Mouse (Mus musculus) kidney, embryonic 16.5 days (tissue): Measurements from ENCODE around the gene Otub2. TPM values are rescaled to one million over a fixed set of nuclear protein-coding genes. Genes with fewer than 3 reads are reported as not detected.

Experiments
- ATAC-seq: fragments of 200-750 bp; cut with Nextera tagmentation; 2 replicates; pipeline ENCODE4 v1.8.0; 2017; ENCODE audit warnings: moderate TSS enrichment; ENCODE audit not compliant: low FRiP score, low TSS enrichment
- H3K27ac ChIP-seq: fragments of 300-500 bp; sonication (generic); 2 replicates; pipeline ENCODE4 v1.5.1; 2014; ENCODE audit warnings: low read length
- H3K27me3 ChIP-seq: fragments of 300-500 bp; sonication (generic); 2 replicates; pipeline ENCODE4 v1.6.1; 2014; ENCODE audit warnings: low read length, control low read depth, mixed read lengths; ENCODE audit not compliant: insufficient read depth
- H3K36me3 ChIP-seq: fragments of 300-500 bp; sonication (generic); 2 replicates; pipeline ENCODE4 v1.6.1; 2014; ENCODE audit warnings: low read length, control low read depth, mixed read lengths; ENCODE audit not compliant: insufficient read depth
- H3K4me1 ChIP-seq: fragments of 300-500 bp; sonication (generic); 2 replicates; pipeline ENCODE4 v1.6.1; 2014; ENCODE audit warnings: low read length, control low read depth, mixed read lengths; ENCODE audit not compliant: insufficient read depth
- H3K4me2 ChIP-seq: fragments of 300-500 bp; sonication (generic); replicated peaks from 2 replicates; pipeline ENCODE4 v1.6.1; 2014; ENCODE audit warnings: low read depth, low read length
- H3K4me3 ChIP-seq: fragments of 300-500 bp; sonication (generic); 2 replicates; pipeline ENCODE4 v1.5.1; 2014; ENCODE audit warnings: mild to moderate bottlenecking, low read length
- H3K9ac ChIP-seq: fragments of 300-500 bp; sonication (generic); replicated peaks from 2 replicates; pipeline ENCODE4 v1.6.1; 2014; ENCODE audit warnings: low read length
- H3K9me3 ChIP-seq: fragments of 300-500 bp; sonication (generic); 2 replicates; pipeline ENCODE4 v1.6.1; 2016; ENCODE audit warnings: low read length, control low read depth
- WGBS: fragments of 180-500 bp; shearing (Covaris S2); extraction: QIAGEN DNeasy Blood & Tissue Kit; methylation state at CpG from one replicate; pipeline ENCODE4 v1.1.7; 2014; 5-methylcytosine and 5-hydroxymethylcytosine counted together
- polyA plus RNA-seq: library from polyadenylated mRNA; unstranded; fragments of >200 nt; fragmentation: Nextera tagmentation; extraction: Ambion mirVana; gene quantifications from 2 replicates; pipeline ENCODE4 v1.2.1, GENCODE M21; 2015

The Otub2 gene
- polyA plus RNA-seq, 1 experiment from 2014 or later: 8.1 TPM

DNA sequence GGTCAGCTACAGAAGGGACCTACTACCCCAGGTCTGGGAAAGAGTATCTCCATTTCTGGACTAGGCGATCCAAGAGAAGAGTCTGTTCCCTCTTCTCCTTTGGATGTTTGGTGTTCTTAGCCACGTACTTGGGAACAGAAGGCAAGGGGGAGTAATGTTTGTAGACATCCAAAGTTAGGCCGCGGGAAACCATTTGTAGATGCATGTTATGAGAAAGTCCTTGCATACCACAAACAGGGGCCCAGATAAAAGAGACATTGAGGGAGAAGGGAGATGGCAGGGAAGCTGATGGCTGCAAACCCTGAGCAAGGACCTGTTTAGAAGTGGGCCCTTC lies 32.1 kb upstream of the Otub2 start:
- Histone ChIP-seq H3K9me3 (no peaks in the 10 kb centered on the region), H3K36me3 (no peaks in the 10 kb centered on the region), H3K27ac (no peak overlapping the region), H3K4me3 (no peak overlapping the region), H3K9ac (no peak overlapping the region), H3K4me2 (no peak overlapping the region), H3K4me1 (no peaks in the 10 kb centered on the region), H3K27me3 (no peaks in the 10 kb centered on the region)
- WGBS: 89% methylated on average over 4 of the region's 4 CpGs
- no peak for ATAC-seq

- Histone ChIP-seq H3K27ac (no peak overlapping the region), H3K27me3 (no peaks in the 10 kb centered on the region), H3K4me2 (no peak overlapping the region), H3K9ac (no peak overlapping the region), H3K4me1 (no peaks in the 10 kb centered on the region), H3K4me3 (no peak overlapping the region), H3K36me3 (no peaks in the 10 kb centered on the region), H3K9me3 (no peaks in the 10 kb centered on the region)
- no peak for ATAC-seq
- 63% methylated on average over 8 of the region's 8 CpGs for WGBS
These were observed 30.3 kb upstream of the Otub2 start for GRCm38 (mm10) chr12:103358216-103358615.

DNA sequence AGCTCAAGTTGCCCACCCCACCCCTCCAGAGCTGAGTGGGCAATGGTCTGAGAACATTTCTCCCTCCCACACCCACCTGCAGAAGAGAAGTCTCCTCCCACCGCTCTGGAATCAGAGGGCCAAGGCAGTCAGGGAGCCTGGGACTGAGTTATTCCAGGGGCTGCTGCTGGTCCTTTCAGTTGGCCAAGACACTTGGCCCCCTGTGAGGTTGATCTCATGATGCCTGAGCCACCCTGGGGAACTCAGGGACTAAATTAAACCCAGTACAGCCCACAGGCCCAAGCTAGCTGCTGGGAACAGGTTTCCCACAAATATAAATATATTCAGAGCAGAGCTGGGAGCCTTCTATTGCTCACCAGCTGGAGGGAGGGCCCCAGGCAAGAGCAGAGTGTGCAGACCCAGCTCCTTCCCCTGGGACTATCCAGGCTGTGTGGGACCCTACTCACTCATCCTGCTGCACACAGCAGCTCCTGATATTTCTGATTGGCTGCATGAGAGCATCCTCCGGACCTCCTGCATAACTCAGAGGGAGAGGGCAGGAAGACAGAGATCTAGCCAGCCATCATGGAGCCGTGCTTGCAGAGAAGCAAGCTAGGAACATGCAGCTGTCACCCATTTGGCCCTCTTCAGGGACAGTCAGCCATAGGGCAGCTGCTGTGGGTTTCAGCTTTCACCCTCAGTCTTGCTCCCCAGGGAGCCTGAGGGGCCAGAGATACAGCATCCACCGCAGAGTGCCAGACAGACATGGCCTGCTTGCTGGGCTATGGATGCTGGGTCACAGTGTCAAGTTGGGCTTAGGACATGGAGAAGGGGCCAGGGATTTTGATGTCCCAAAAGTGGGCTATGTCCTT lies 29.3 kb upstream of the Otub2 start:
- WGBS: 30% methylated on average over 4 of the region's 4 CpGs
- Histone ChIP-seq H3K4me3 (no peak overlapping the region), H3K9me3 (no peaks in the 10 kb centered on the region), H3K27me3 (no peaks in the 10 kb centered on the region), H3K27ac (no peak overlapping the region), H3K4me2 (no peak overlapping the region), H3K4me1 (no peaks in the 10 kb centered on the region), H3K36me3 (no peaks in the 10 kb centered on the region), H3K9ac (no peak overlapping the region)
- ATAC-seq: 0 out of 2 replicates have a peak, but pooled peaks have one; percentile 7

DNA sequence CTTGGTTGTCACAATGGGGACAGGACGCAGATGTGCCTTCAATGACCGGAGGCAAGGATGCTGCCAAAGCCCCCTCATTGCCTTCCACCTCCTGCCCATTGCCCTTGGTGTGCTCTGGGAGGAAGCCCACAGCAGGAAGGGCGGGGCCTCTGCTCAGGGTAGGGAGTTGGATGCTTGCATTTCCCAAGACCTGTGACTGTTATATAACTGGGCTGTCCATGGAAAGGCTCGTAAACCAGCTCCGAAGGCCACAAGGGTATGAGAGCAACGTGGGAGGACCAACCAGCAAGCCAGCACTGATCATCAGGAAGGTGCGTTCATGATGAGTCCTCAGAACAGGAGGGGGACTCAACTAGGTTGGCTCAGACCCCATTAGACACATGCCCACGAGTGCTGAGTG lies 27.7 kb upstream of the Otub2 start:
- 72% methylated on average over 8 of the region's 8 CpGs for WGBS
- no peaks in the 10 kb centered on the region for H3K27me3 ChIP-seq
- ATAC-seq: no peak

DNA sequence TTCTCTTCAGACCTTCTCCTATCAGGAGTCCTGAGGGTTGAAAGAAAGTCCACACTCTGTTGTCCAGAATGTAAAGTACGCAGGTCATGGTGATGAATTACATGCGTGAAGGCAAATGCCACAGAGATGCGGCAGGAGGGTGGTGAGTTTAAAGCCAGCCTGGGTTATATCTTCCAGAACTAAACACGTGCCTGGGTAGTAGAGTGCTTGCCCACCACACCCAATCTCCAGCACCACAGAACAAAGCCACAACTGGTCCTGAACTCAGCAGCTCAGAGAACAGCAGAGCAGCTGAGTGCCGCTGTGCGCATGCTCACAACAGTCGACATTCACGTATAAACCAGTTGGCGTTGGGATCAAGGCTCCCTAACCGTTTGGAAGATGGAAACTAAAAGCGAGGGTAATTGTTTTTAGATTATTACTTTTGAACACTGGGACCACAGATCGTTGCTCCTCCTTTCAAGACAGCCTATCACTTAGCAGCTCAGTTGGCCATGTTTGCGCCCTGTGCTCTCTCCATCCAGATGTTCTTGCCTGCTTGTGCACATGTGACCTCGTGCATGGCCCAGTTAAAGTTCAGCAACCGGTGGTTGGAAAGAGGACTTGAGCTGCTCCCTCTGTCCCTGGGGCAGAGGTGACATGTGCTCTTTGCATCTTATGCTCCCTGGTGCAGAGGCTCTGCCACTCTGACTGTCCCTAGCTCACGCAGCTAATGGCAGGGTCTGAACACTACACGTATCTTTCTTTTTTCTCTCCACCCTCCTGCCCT lies 26.8 kb upstream of the Otub2 start:
- no peak for ATAC-seq
- Histone ChIP-seq H3K36me3 (no peaks in the 10 kb centered on the region), H3K9me3 (no peaks in the 10 kb centered on the region), H3K9ac (no peak overlapping the region), H3K4me3 (no peak overlapping the region), H3K4me1 (no peaks in the 10 kb centered on the region), H3K4me2 (no peak overlapping the region), H3K27me3 (no peaks in the 10 kb centered on the region), H3K27ac (no peak overlapping the region)
- 89% methylated on average over 17 of the region's 17 CpGs for WGBS

More for the DNA sequence above, 27.7 kb upstream of the Otub2 start:
- no peaks in the 10 kb centered on the region for H3K4me1 ChIP-seq
- H3K9me3 ChIP-seq: no peaks in the 10 kb centered on the region
- H3K27ac ChIP-seq: no peak overlapping the region
- H3K4me2 ChIP-seq: no peak overlapping the region
- no peaks in the 10 kb centered on the region for H3K36me3 ChIP-seq
- no peak overlapping the region for H3K4me3 ChIP-seq
- H3K9ac ChIP-seq: no peak overlapping the region

- Histone ChIP-seq H3K36me3 (no peaks in the 10 kb centered on the region), H3K4me3 (no peak overlapping the region)
- WGBS: 81% methylated on average over 3 of the region's 3 CpGs
These were observed 26.1 kb upstream of the Otub2 start for GRCm38 (mm10) chr12:103362336-103362735.

DNA sequence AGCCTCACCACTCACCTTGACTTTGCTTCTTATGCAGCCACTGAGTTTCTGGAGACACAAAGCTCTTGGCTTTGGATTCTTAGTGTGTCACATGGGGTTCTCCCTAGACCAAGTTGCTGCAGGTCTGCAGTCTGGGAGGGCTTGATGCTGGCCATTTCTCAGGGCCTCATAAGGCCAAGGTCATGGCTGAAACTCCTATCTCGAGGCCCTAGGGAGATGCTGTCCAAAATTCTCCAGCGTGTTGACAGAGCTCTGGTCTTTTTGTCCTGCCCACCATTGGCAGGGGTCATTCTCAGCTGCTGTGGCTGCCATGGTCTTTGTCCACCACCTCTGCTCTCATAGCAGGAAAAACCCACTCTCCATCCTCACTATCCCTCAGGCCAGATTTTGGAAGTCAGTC lies 21.3 kb upstream of the Otub2 start:
- H3K9me3 ChIP-seq: no peaks in the 10 kb centered on the region
- H3K4me1 ChIP-seq: no peaks in the 10 kb centered on the region

More at GRCm38 (mm10) chr12:103362336-103362735, 26.1 kb upstream of the Otub2 start:
- Histone ChIP-seq H3K27ac (no peak overlapping the region), H3K9me3 (no peaks in the 10 kb centered on the region), H3K4me1 (no peaks in the 10 kb centered on the region), H3K4me2 (no peak overlapping the region), H3K9ac (no peak overlapping the region), H3K27me3 (no peaks in the 10 kb centered on the region)
- no peak for ATAC-seq

GRCm38 (mm10) chr12:103367620-103368325 lies 20.7 kb upstream of the Otub2 start:
- H3K9me3 ChIP-seq: no peaks in the 10 kb centered on the region
- no peaks in the 10 kb centered on the region for H3K27me3 ChIP-seq
- peak; percentile 67 for ATAC-seq
- no peak overlapping the region for H3K27ac ChIP-seq
- no peak overlapping the region for H3K9ac ChIP-seq
- H3K4me3 ChIP-seq: no peak overlapping the region
- no peaks in the 10 kb centered on the region for H3K4me1 ChIP-seq
- H3K4me2 ChIP-seq: 0 out of 2 replicates have a peak overlapping the region, but pooled peaks have one; percentile 19
- WGBS: 18% methylated on average over 18 of the region's 18 CpGs
- no peaks in the 10 kb centered on the region for H3K36me3 ChIP-seq

More for the DNA sequence above, 21.3 kb upstream of the Otub2 start:
- no peak overlapping the region for H3K9ac ChIP-seq
- no peak overlapping the region for H3K4me2 ChIP-seq
- H3K36me3 ChIP-seq: no peaks in the 10 kb centered on the region
- no peak for ATAC-seq
- H3K27me3 ChIP-seq: no peaks in the 10 kb centered on the region
- no peak overlapping the region for H3K27ac ChIP-seq
- no peak overlapping the region for H3K4me3 ChIP-seq
- WGBS: 69% methylated on average over 2 of the region's 2 CpGs

- WGBS: 74% methylated on average over 7 of the region's 7 CpGs
- Histone ChIP-seq H3K4me3 (no peak overlapping the region), H3K4me2 (0 out of 2 replicates have a peak overlapping the region, but pooled peaks have one; percentile 19), H3K9ac (no peak overlapping the region), H3K36me3 (no peaks in the 10 kb centered on the region), H3K27ac (no peak overlapping the region), H3K27me3 (no peaks in the 10 kb centered on the region), H3K9me3 (no peaks in the 10 kb centered on the region), H3K4me1 (no peaks in the 10 kb centered on the region)
- ATAC-seq: no peak
These were observed 20.2 kb upstream of the Otub2 start for GRCm38 (mm10) chr12:103368326-103368669.
